Mouse (Mus musculus): ENCODE measurements around the gene Rab3gap1. TPM values are rescaled to one million over a fixed set of nuclear protein-coding genes. Genes with fewer than 3 reads are reported as not detected.

The Rab3gap1 gene
- total and polyA plus RNA-seq, 3 experiments: 25.8 to 62.3 (median 45.5) TPM

DNA sequence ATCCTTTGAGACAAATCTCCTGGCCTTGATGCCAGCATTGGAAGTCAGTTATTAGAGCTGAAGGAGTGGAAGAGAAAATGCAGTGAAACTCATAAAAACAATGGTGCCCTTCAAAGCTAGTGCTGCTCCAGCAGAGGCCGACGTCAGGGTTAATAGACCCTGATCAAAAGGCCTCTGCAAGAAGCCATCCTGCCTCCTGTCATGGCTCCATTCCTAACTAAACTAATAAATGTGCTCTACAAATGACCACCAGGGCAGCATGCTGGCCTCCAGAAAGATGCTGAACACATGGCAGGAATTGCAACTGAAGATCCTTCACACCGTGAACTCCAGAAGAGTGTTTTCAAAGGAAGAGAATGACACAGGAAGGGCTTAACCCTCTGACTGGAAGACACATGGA, 116.8 kb downstream of the Rab3gap1 start:
- H3K27ac ChIP-seq (ENCODE audit: control insufficient read depth, low read depth, low read length): no peak overlapping the region
- no peak overlapping the region for H3K4me3 ChIP-seq (ENCODE audit: control insufficient read depth in 1 of 2, insufficient read depth in 1 of 2, low read depth in 2 of 2, low read length in 2 of 2)
- H3K9me3 ChIP-seq (replicated peaks; ENCODE audit: insufficient read depth, low read length): no peaks in the 10 kb centered on the region
- H3K27me3 ChIP-seq (ENCODE audit: control insufficient read depth in 1 of 2, insufficient read depth in 2 of 2, low read length in 2 of 2): no peaks in the 10 kb centered on the region
- H3K79me2 ChIP-seq (ENCODE audit: control insufficient read depth, insufficient read depth, low read length, poor library complexity): no peaks in the 10 kb centered on the region
- H3K9ac ChIP-seq (ENCODE audit: control insufficient read depth, low read depth, low read length, poor library complexity, severe bottlenecking): no peak overlapping the region
- H3K36me3 ChIP-seq (ENCODE audit: control insufficient read depth in 1 of 2, insufficient read depth in 2 of 2, low read length in 2 of 2): peaks cover 0 to 3% of the 10 kb centered on the region in 2 experiments; a peak in 2 of 4 replicates
- H3K4me1 ChIP-seq (ENCODE audit: control insufficient read depth in 1 of 2, insufficient read depth in 2 of 2, low read length in 2 of 2): peaks cover 3 to 4% of the 10 kb centered on the region in 2 experiments; a peak in 3 of 4 replicates
- TF ChIP-seq MAZ (IDR thresholded peaks at IDR 0.05; ENCODE audit: low read depth, low read length) (no peak), KAT2A (conservative IDR thresholded peaks at IDR 0.05; ENCODE audit: low read depth, low read length) (no peak), RAD21 (IDR thresholded peaks at IDR 0.05; ENCODE audit: low read depth, low read length) (no peak), NELFE (IDR thresholded peaks at IDR 0.05; ENCODE audit: low read depth, low read length) (no peak), TAL1 (IDR thresholded peaks at IDR 0.05; ENCODE audit: low read length) (no peak), MAX (IDR thresholded peaks at IDR 0.05; ENCODE audit: low read length) (no peak), CHD2 (IDR thresholded peaks at IDR 0.05; ENCODE audit: low read length) (no peak), NRF1 (IDR thresholded peaks at IDR 0.05; ENCODE audit: insufficient read depth, low read depth, low read length, poor library complexity, severe bottlenecking) (no peak), TBP (IDR thresholded peaks at IDR 0.05; ENCODE audit: low read depth, low read length) (no peak), SIN3A (IDR thresholded peaks at IDR 0.05; ENCODE audit: low read length) (no peak), ZKSCAN1 (IDR thresholded peaks at IDR 0.05; ENCODE audit: low read depth, low read length) (no peak), JUND (IDR thresholded peaks at IDR 0.05; ENCODE audit: low read depth, low read length) (no peak), ZC3H11A (IDR thresholded peaks at IDR 0.05; ENCODE audit: low read depth, low read length) (no peak), ZNF384 (IDR thresholded peaks at IDR 0.05; ENCODE audit: low read depth, low read length) (no peak), EP300 (IDR thresholded peaks at IDR 0.05; ENCODE audit: low read depth in 1 of 2, low read length in 2 of 2) (no peak), E2F4 (IDR thresholded peaks at IDR 0.05; ENCODE audit: borderline replicate concordance, low read depth, low read length) (no peak)
- no peak for DNase-seq (ENCODE audit: low read depth, low spot score)

DNA sequence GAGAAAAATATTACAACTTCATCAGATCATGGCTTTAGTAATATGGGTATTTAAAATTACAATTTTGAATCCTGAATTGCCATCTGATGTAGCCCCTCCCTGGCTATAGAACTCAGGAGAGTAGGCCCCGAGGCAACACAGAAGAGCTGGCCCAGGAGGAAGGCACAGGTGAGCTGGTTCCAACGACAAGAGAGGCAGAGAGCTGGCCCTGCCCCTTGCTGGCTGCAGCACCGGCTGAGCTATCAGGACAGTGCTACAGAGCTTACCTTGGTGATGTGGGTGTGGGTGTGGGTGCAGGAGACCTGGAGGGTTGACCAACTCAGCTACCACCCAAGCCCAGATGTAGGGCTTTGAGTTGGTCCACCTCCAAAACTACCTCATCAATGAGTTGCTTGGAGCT, 119.7 kb downstream of the Rab3gap1 start:
- no peak overlapping the region for H3K27ac ChIP-seq (ENCODE audit: control insufficient read depth, low read depth, low read length)
- no peak for TF ChIP-seq MYC (IDR thresholded peaks at IDR 0.05; ENCODE audit: low read depth, low read length)
- peaks cover 0 to 3% of the 10 kb centered on the region in 2 experiments; a peak in 2 of 4 replicates for H3K36me3 ChIP-seq (ENCODE audit: control insufficient read depth in 1 of 2, insufficient read depth in 2 of 2, low read length in 2 of 2)
- H3K27me3 ChIP-seq (ENCODE audit: control insufficient read depth in 1 of 2, insufficient read depth in 2 of 2, low read length in 2 of 2): no peaks in the 10 kb centered on the region
- peaks cover 3 to 4% of the 10 kb centered on the region in 2 experiments; a peak in 3 of 4 replicates for H3K4me1 ChIP-seq (ENCODE audit: control insufficient read depth in 1 of 2, insufficient read depth in 2 of 2, low read length in 2 of 2)
- no peak overlapping the region for H3K4me3 ChIP-seq (ENCODE audit: control insufficient read depth in 1 of 2, insufficient read depth in 1 of 2, low read depth in 2 of 2, low read length in 2 of 2)
- H3K9ac ChIP-seq (ENCODE audit: control insufficient read depth, low read depth, low read length, poor library complexity, severe bottlenecking): no peak overlapping the region
- no peaks in the 10 kb centered on the region for H3K79me2 ChIP-seq (ENCODE audit: control insufficient read depth, insufficient read depth, low read length, poor library complexity)
- H3K9me3 ChIP-seq (replicated peaks; ENCODE audit: insufficient read depth, low read length): no peaks in the 10 kb centered on the region
- DNase-seq (ENCODE audit: low read depth, low spot score): no peak
